Mouse (Mus musculus): Measurements from ENCODE around the gene Plod2. TPM values are rescaled to one million over a fixed set of nuclear protein-coding genes. Genes with fewer than 3 reads are reported as not detected.

Gene Plod2
- polyA plus RNA-seq, 1 experiment: 14.8 TPM

GRCm38 (mm10) chr9:92517036-92517435, 25.0 kb upstream of the Plod2 start:
- H3ac ChIP-seq (ENCODE audit: control insufficient read depth, insufficient read length, low read depth): no peak overlapping the region
- no peaks in the 10 kb centered on the region for H3K79me2 ChIP-seq (ENCODE audit: control insufficient read depth, insufficient read depth)
- TF ChIP-seq MAX (IDR thresholded peaks at IDR 0.05) (no peak), FOSL1 (IDR thresholded peaks at IDR 0.05; ENCODE audit: insufficient read depth, low read length, poor library complexity, severe bottlenecking) (no peak), USF1 (IDR thresholded peaks at IDR 0.05; ENCODE audit: low read depth) (no peak), MYOG (IDR thresholded peaks at IDR 0.05; ENCODE audit: control insufficient read depth, extremely low read depth, insufficient read length) (no peak), CTCF (IDR thresholded peaks at IDR 0.05; ENCODE audit: control insufficient read depth, insufficient read depth, insufficient read length) (no peak), MYOD1 (IDR thresholded peaks at IDR 0.05; ENCODE audit: control insufficient read depth, insufficient read length, low read depth) (no peak), CEBPB (IDR thresholded peaks at IDR 0.05; ENCODE audit: low read depth) (no peak)
- H3K27me3 ChIP-seq (ENCODE audit: control insufficient read depth, insufficient read depth, insufficient read length): no peaks in the 10 kb centered on the region
- no peaks in the 10 kb centered on the region for H3K36me3 ChIP-seq (ENCODE audit: control insufficient read depth, insufficient read depth)
- no peaks in the 10 kb centered on the region for H3K79me3 ChIP-seq (ENCODE audit: low read depth)
- no peak overlapping the region for H3K4me3 ChIP-seq (ENCODE audit: insufficient read depth, poor library complexity, severe bottlenecking)

- no peaks in the 10 kb centered on the region for H3K36me3 ChIP-seq (ENCODE audit: control insufficient read depth, insufficient read depth)
Measured at GRCm38 (mm10) chr9:92520751-92521150, 21.3 kb upstream of the Plod2 start.

GRCm38 (mm10) chr9:92524506-92524905, 17.5 kb upstream of the Plod2 start:
- TF ChIP-seq MAX (IDR thresholded peaks at IDR 0.05) (no peak), MYOG (IDR thresholded peaks at IDR 0.05; ENCODE audit: control insufficient read depth, extremely low read depth, insufficient read length) (no peak)

More at GRCm38 (mm10) chr9:92520751-92521150, 21.3 kb upstream of the Plod2 start:
- no peaks in the 10 kb centered on the region for H3K79me2 ChIP-seq (ENCODE audit: control insufficient read depth, insufficient read depth)
- H3K4me3 ChIP-seq (ENCODE audit: insufficient read depth, poor library complexity, severe bottlenecking): no peak overlapping the region
- H3K27me3 ChIP-seq (ENCODE audit: control insufficient read depth, insufficient read depth, insufficient read length): no peaks in the 10 kb centered on the region
- H3K79me3 ChIP-seq (ENCODE audit: low read depth): no peaks in the 10 kb centered on the region
- TF ChIP-seq USF1 (IDR thresholded peaks at IDR 0.05; ENCODE audit: low read depth) (no peak), MYOG (IDR thresholded peaks at IDR 0.05; ENCODE audit: control insufficient read depth, extremely low read depth, insufficient read length) (no peak), MYOD1 (IDR thresholded peaks at IDR 0.05; ENCODE audit: control insufficient read depth, insufficient read length, low read depth) (no peak), CTCF (IDR thresholded peaks at IDR 0.05; ENCODE audit: control insufficient read depth, insufficient read depth, insufficient read length) (no peak), MAX (IDR thresholded peaks at IDR 0.05) (no peak), CEBPB (IDR thresholded peaks at IDR 0.05; ENCODE audit: low read depth) (no peak), FOSL1 (IDR thresholded peaks at IDR 0.05; ENCODE audit: insufficient read depth, low read length, poor library complexity, severe bottlenecking) (no peak)
- H3ac ChIP-seq (ENCODE audit: control insufficient read depth, insufficient read length, low read depth): no peak overlapping the region

DNA sequence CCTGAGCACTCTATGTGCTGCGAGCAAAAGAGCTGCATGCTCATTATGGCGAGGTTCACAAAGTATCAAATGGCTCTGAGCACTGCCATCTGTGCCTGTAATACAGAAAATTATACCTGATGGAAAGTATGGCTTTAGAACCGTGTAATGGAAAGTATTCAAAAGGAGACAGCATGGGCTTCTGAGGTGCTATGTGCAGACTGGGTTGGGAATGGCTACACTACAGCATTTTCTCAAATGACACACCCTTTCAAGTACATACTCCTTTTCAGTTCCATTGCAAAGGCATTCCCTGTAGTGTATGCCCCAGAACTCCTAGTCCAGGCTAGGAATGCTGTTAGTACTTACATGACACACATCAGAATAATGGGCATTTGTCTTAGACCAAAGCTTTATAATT, 12.0 kb upstream of the Plod2 start:
- no peaks in the 10 kb centered on the region for H3K36me3 ChIP-seq (ENCODE audit: control insufficient read depth, insufficient read depth)
- no peaks in the 10 kb centered on the region for H3K79me2 ChIP-seq (ENCODE audit: control insufficient read depth, insufficient read depth)
- TF ChIP-seq MYOD1 (IDR thresholded peaks at IDR 0.05; ENCODE audit: control insufficient read depth, insufficient read length, low read depth) (no peak), MAX (IDR thresholded peaks at IDR 0.05) (no peak), CEBPB (IDR thresholded peaks at IDR 0.05; ENCODE audit: low read depth) (no peak), CTCF (IDR thresholded peaks at IDR 0.05; ENCODE audit: control insufficient read depth, insufficient read depth, insufficient read length) (no peak), USF1 (IDR thresholded peaks at IDR 0.05; ENCODE audit: low read depth) (no peak), MYOG (IDR thresholded peaks at IDR 0.05; ENCODE audit: control insufficient read depth, extremely low read depth, insufficient read length) (no peak), FOSL1 (IDR thresholded peaks at IDR 0.05; ENCODE audit: insufficient read depth, low read length, poor library complexity, severe bottlenecking) (no peak)
- H3K27me3 ChIP-seq (ENCODE audit: control insufficient read depth, insufficient read depth, insufficient read length): no peaks in the 10 kb centered on the region
- no peak overlapping the region for H3K4me3 ChIP-seq (ENCODE audit: insufficient read depth, poor library complexity, severe bottlenecking)
- no peaks in the 10 kb centered on the region for H3K79me3 ChIP-seq (ENCODE audit: low read depth)
- no peak overlapping the region for H3ac ChIP-seq (ENCODE audit: control insufficient read depth, insufficient read length, low read depth)

More at GRCm38 (mm10) chr9:92524506-92524905, 17.5 kb upstream of the Plod2 start:
- H3K79me2 ChIP-seq (ENCODE audit: control insufficient read depth, insufficient read depth): no peaks in the 10 kb centered on the region
- H3K4me3 ChIP-seq (ENCODE audit: insufficient read depth, poor library complexity, severe bottlenecking): no peak overlapping the region
- no peak overlapping the region for H3ac ChIP-seq (ENCODE audit: control insufficient read depth, insufficient read length, low read depth)
- H3K36me3 ChIP-seq (ENCODE audit: control insufficient read depth, insufficient read depth): no peaks in the 10 kb centered on the region
- H3K79me3 ChIP-seq (ENCODE audit: low read depth): no peaks in the 10 kb centered on the region
- H3K27me3 ChIP-seq (ENCODE audit: control insufficient read depth, insufficient read depth, insufficient read length): no peaks in the 10 kb centered on the region

DNA sequence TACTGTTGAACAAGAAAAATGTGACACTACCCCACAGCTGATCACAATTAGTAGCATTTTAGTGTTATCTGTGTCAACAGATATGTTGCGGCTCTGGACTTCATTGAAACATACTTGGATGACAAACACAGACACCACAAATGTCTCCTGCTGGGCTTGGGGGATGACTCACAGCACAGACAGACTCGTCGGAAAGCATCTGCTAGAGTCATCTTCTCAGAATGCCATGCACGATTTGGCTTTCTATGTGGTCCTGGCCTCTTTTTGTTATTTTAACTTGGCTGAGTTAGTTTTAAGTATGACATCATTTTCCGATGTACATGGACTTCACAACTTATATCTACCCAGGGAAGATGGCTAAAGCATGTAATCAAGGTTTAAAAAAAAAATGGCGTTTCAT, 4.3 kb upstream of the Plod2 start:
- H3K79me2 ChIP-seq (ENCODE audit: control insufficient read depth, insufficient read depth): peaks cover 16% of the 10 kb centered on the region
- TF ChIP-seq FOSL1 (IDR thresholded peaks at IDR 0.05; ENCODE audit: insufficient read depth, low read length, poor library complexity, severe bottlenecking) (peak; percentile 53), MYOD1 (IDR thresholded peaks at IDR 0.05; ENCODE audit: control insufficient read depth, insufficient read length, low read depth) (peak; percentile 77), MYOG (IDR thresholded peaks at IDR 0.05; ENCODE audit: control insufficient read depth, extremely low read depth, insufficient read length) (no peak)
- no peaks in the 10 kb centered on the region for H3K79me3 ChIP-seq (ENCODE audit: low read depth)
- no peaks in the 10 kb centered on the region for H3K27me3 ChIP-seq (ENCODE audit: control insufficient read depth, insufficient read depth, insufficient read length)
- no peaks in the 10 kb centered on the region for H3K36me3 ChIP-seq (ENCODE audit: control insufficient read depth, insufficient read depth)
- no peak overlapping the region for H3ac ChIP-seq (ENCODE audit: control insufficient read depth, insufficient read length, low read depth)
- no peak overlapping the region for H3K4me3 ChIP-seq (ENCODE audit: insufficient read depth, poor library complexity, severe bottlenecking)

DNA sequence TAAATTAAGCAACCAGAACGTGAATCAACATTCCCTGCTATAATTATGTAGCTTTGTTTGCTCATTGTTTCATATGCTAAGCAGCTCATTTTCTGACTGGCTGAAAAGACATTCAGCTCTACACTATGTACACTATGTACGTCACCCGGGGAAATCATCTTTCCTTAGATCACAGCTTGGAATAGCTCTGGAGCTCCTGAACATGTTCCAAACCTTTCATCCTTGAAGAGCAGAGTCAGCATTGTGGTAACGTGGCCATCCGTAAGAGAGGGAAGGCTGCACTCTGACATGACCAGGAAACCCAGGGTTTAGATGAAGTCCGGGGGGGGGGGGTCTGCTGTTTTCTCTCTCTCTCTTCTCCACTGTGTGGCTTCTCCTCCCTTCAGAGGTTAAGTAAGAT, 3.8 kb upstream of the Plod2 start:
- Histone ChIP-seq H3K79me2 (ENCODE audit: control insufficient read depth, insufficient read depth) (peaks cover 21% of the 10 kb centered on the region), H3K36me3 (ENCODE audit: control insufficient read depth, insufficient read depth) (no peaks in the 10 kb centered on the region)
- no peak for TF ChIP-seq MAX (IDR thresholded peaks at IDR 0.05)
- TF ChIP-seq MYOG (IDR thresholded peaks at IDR 0.05; ENCODE audit: control insufficient read depth, extremely low read depth, insufficient read length): no peak
- no peak for TF ChIP-seq MYOD1 (IDR thresholded peaks at IDR 0.05; ENCODE audit: control insufficient read depth, insufficient read length, low read depth)
- no peak for TF ChIP-seq CTCF (IDR thresholded peaks at IDR 0.05; ENCODE audit: control insufficient read depth, insufficient read depth, insufficient read length)
- TF ChIP-seq CEBPB (IDR thresholded peaks at IDR 0.05; ENCODE audit: low read depth): no peak
- TF ChIP-seq USF1 (IDR thresholded peaks at IDR 0.05; ENCODE audit: low read depth): no peak
- no peak for TF ChIP-seq FOSL1 (IDR thresholded peaks at IDR 0.05; ENCODE audit: insufficient read depth, low read length, poor library complexity, severe bottlenecking)

More for the DNA sequence above, 3.8 kb upstream of the Plod2 start:
- Histone ChIP-seq H3K79me3 (ENCODE audit: low read depth) (no peaks in the 10 kb centered on the region), H3ac (ENCODE audit: control insufficient read depth, insufficient read length, low read depth) (no peak overlapping the region), H3K4me3 (ENCODE audit: insufficient read depth, poor library complexity, severe bottlenecking) (no peak overlapping the region), H3K27me3 (ENCODE audit: control insufficient read depth, insufficient read depth, insufficient read length) (no peaks in the 10 kb centered on the region)

Measured in C2C12 (cell line).